Mouse (Mus musculus) bone marrow, adult 2 months (tissue): ENCODE measurements around the gene Stx6.

Source experiments
- CTCF ChIP-seq: fragments of 200-500 bp; IDR thresholded peaks from 2 replicates; pipeline ENCODE4 v1.5.1; 2011; ENCODE audit warnings: low read length, control low read depth; ENCODE audit not compliant: control insufficient read depth, insufficient read depth
- POLR2A ChIP-seq: fragments of 200-500 bp; IDR thresholded peaks from 2 replicates; pipeline ENCODE4 v1.6.1; 2011; ENCODE audit warnings: low read depth, mild to moderate bottlenecking, control low read depth, low read length, borderline replicate concordance; ENCODE audit not compliant: control insufficient read depth

DNA sequence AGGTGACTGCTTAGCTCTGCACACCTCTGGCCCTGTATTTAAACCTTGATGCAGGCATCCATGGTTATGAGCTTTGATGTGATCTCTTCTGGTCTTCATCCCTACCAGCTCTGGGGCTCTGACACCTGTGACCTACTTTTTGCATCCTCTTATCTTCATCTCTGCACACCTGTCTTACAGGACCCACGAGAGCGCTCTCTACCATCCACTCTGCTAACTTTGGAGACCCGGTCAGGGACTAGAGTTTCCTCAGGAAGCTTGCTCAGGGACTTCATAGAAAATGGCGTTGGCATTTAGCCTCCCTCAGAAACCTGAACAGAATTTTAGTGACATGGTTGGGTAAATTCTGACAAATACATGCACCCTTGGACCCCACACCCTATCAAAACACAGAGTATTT lies 4.6 kb upstream of the Stx6 start:
- TF ChIP-seq CTCF (no peak), POLR2A (no peak)
